Mouse (Mus musculus): ENCODE data around the gene Greb1. TPM values are rescaled to one million over a fixed set of nuclear protein-coding genes. Genes with fewer than 3 reads are reported as not detected.

The Greb1 gene
- polyA plus RNA-seq, 1 experiment from 2014 or later: 0.59 TPM

DNA sequence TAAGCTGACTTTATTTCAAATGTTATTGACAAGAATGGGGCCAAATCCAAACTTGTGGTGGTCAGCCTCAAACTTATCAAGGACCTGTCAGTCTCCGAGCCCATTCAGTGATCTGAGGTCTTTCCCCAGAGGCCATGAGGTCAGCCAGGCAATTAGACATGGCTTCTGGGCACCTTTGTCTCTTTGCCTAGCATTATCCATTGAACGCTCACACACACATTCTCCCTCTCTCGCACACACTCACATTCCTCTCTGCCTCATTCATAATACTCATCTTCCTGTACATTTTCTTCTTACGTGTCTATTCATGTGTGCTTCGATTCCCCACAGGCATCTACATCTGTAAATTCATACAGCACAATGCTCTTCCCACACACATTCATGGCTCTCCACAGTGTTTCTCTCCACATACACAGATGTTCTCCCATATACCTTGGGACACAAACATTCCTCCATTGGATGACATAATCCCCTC is 3.3 kb upstream of the Greb1 start:
- no peak overlapping the region for H3K4me3 ChIP-seq (replicated peaks)
- no peaks in the 10 kb centered on the region for H3K36me3 ChIP-seq (replicated peaks)
- H3K4me2 ChIP-seq: no peak overlapping the region
- no peaks in the 10 kb centered on the region for H3K4me1 ChIP-seq (replicated peaks)
- H3K27ac ChIP-seq (replicated peaks): no peak overlapping the region
- H3K27me3 ChIP-seq: peaks cover 71% of the 10 kb centered on the region
- ATAC-seq (ENCODE audit: insufficient read depth): no peak
- H3K9ac ChIP-seq: no peak overlapping the region
- 64% methylated on average over 5 of the region's 5 CpGs for WGBS (ENCODE audit: insufficient replicate concordance)
- no peaks in the 10 kb centered on the region for H3K9me3 ChIP-seq (replicated peaks)

- Histone ChIP-seq H3K4me3 (replicated peaks) (no peak overlapping the region), H3K4me2 (no peak overlapping the region), H3K9ac (no peak overlapping the region), H3K27ac (replicated peaks) (no peak overlapping the region), H3K9me3 (replicated peaks) (no peaks in the 10 kb centered on the region), H3K4me1 (replicated peaks) (no peaks in the 10 kb centered on the region), H3K27me3 (peaks cover 69% of the 10 kb centered on the region), H3K36me3 (replicated peaks) (no peaks in the 10 kb centered on the region)
- WGBS (ENCODE audit: insufficient replicate concordance): 43% methylated on average over 5 of the region's 5 CpGs
- no peak for ATAC-seq (ENCODE audit: insufficient read depth)
Observed at GRCm38 (mm10) chr12:16803237-16803955, 2.7 kb upstream of the Greb1 start.

- ATAC-seq (ENCODE audit: insufficient read depth): peak; percentile 31; the same call in 1 of the 2 replicates
Observed at GRCm38 (mm10) chr12:16800959-16801315, 251 bp upstream of the Greb1 start.

DNA sequence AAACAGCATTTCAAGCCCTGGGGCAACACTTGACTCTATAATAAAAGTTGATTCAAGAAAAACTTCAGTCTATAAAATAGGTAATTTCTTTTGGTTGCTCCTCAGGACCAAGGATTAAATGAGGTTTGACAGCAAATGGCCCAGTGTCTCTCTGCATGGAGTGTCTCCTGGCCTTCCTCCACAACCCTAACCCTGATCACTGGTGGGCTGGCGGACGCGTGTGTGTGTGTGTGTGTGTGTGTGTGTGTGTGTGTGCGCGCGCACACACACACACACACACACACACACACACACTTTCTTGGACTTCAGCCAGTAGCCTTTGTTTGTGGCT is 793 bp downstream of the Greb1 start:
- Histone ChIP-seq H3K4me2 (peak overlapping the region; percentile 63), H3K4me3 (replicated peaks) (peak overlapping the region; percentile 50), H3K4me1 (replicated peaks) (no peaks in the 10 kb centered on the region), H3K9me3 (replicated peaks) (no peaks in the 10 kb centered on the region), H3K36me3 (replicated peaks) (no peaks in the 10 kb centered on the region), H3K27me3 (peaks cover 56% of the 10 kb centered on the region), H3K9ac (no peak overlapping the region), H3K27ac (replicated peaks) (no peak overlapping the region)
- WGBS (ENCODE audit: insufficient replicate concordance): 31% methylated on average over 6 of the region's 6 CpGs
- 0 out of 2 replicates have a peak, but pooled peaks have one; percentile 12 for ATAC-seq (ENCODE audit: insufficient read depth)

More at GRCm38 (mm10) chr12:16800959-16801315, 251 bp upstream of the Greb1 start:
- Histone ChIP-seq H3K27me3 (peaks cover 57% of the 10 kb centered on the region), H3K9ac (no peak overlapping the region; the same call in 1 of the 2 replicates), H3K9me3 (replicated peaks) (no peaks in the 10 kb centered on the region), H3K4me3 (replicated peaks) (peak overlapping the region; percentile 50), H3K27ac (replicated peaks) (no peak overlapping the region), H3K4me2 (peak overlapping the region; percentile 63), H3K4me1 (replicated peaks) (no peaks in the 10 kb centered on the region), H3K36me3 (replicated peaks) (no peaks in the 10 kb centered on the region)
- 0% methylated on average over 12 of the region's 12 CpGs for WGBS (ENCODE audit: insufficient replicate concordance)

DNA sequence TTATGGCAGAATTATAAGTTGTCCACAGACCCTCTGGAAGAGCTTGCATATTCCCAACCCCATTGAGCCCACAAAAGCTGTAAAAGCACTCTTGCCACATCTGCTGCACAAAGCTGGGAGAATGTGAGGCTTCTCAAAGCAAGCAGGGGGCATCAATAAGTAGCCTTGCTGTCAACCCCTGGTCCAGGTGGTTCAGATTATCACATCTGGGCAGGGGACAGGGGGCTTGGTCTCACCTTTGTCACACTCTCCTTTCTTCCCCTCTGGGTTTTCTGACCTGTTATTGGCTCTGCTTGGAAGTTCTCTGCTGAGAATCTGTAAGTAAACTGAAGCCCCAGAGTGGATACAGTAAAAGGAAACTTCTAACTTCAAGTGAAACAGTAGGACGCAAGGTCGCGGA is 1.8 kb downstream of the Greb1 start:
- Histone ChIP-seq H3K27ac (replicated peaks) (no peak overlapping the region), H3K4me2 (peak overlapping the region; percentile 63; the same call in 1 of the 2 replicates), H3K9ac (no peak overlapping the region), H3K36me3 (replicated peaks) (no peaks in the 10 kb centered on the region), H3K4me3 (replicated peaks) (no peak overlapping the region), H3K9me3 (replicated peaks) (no peaks in the 10 kb centered on the region), H3K4me1 (replicated peaks) (no peaks in the 10 kb centered on the region), H3K27me3 (peaks cover 52% of the 10 kb centered on the region)
- WGBS (ENCODE audit: insufficient replicate concordance): 61% methylated on average over 3 of the region's 3 CpGs
- ATAC-seq (ENCODE audit: insufficient read depth): no peak

DNA sequence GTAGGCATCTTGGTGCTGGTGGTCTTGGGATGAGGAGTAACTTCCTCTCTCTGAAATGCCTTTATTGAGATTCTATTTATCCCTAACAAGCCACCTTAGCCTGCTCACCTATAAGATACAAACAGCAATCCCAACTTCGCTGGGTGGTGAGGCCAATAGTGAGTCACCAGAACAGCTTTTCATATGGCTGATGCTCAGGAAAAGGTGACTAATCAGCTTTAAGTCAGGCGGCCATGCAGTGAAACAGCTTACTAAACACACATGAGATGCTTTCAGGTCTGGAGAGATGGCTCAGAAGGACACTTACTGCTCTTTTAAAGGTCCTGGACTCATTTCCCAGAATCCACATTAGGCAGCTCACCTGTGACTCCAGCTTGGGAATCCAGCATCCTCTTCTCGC is 4.9 kb downstream of the Greb1 start:
- H3K36me3 ChIP-seq (replicated peaks): no peaks in the 10 kb centered on the region
- no peak overlapping the region for H3K9ac ChIP-seq
- ATAC-seq (ENCODE audit: insufficient read depth): no peak
- WGBS (ENCODE audit: insufficient replicate concordance): 42% methylated on average over 3 of the region's 3 CpGs
- no peak overlapping the region for H3K4me2 ChIP-seq
- no peaks in the 10 kb centered on the region for H3K9me3 ChIP-seq (replicated peaks)
- no peak overlapping the region for H3K27ac ChIP-seq (replicated peaks)
- peaks cover 31% of the 10 kb centered on the region for H3K27me3 ChIP-seq
- no peak overlapping the region for H3K4me3 ChIP-seq (replicated peaks)
- no peaks in the 10 kb centered on the region for H3K4me1 ChIP-seq (replicated peaks)

GRCm38 (mm10) chr12:16793371-16793770 is 7.3 kb downstream of the Greb1 start:
- Histone ChIP-seq H3K36me3 (replicated peaks) (no peaks in the 10 kb centered on the region), H3K27me3 (peaks cover 9% of the 10 kb centered on the region), H3K9me3 (replicated peaks) (no peaks in the 10 kb centered on the region), H3K9ac (no peak overlapping the region), H3K27ac (replicated peaks) (no peak overlapping the region), H3K4me2 (no peak overlapping the region), H3K4me1 (replicated peaks) (0 out of 2 replicates have a peak, but pooled peaks cover 4% of the 10 kb centered on the region), H3K4me3 (replicated peaks) (no peak overlapping the region)
- WGBS (ENCODE audit: insufficient replicate concordance): 56% methylated on average over 4 of the region's 4 CpGs
- ATAC-seq (ENCODE audit: insufficient read depth): no peak

GRCm38 (mm10) chr12:16790456-16790855 is 10.2 kb downstream of the Greb1 start:
- Histone ChIP-seq H3K9ac (no peak overlapping the region), H3K4me1 (replicated peaks) (0 out of 2 replicates have a peak, but pooled peaks cover 4% of the 10 kb centered on the region), H3K9me3 (replicated peaks) (no peaks in the 10 kb centered on the region), H3K27me3 (no peaks in the 10 kb centered on the region), H3K36me3 (replicated peaks) (no peaks in the 10 kb centered on the region), H3K27ac (replicated peaks) (no peak overlapping the region), H3K4me2 (no peak overlapping the region), H3K4me3 (replicated peaks) (no peak overlapping the region)
- no peak for ATAC-seq (ENCODE audit: insufficient read depth)
- 50% methylated on average over 4 of the region's 4 CpGs for WGBS (ENCODE audit: insufficient replicate concordance)

GRCm38 (mm10) chr12:16789756-16790155 is 10.9 kb downstream of the Greb1 start:
- no peak overlapping the region for H3K9ac ChIP-seq
- no peak overlapping the region for H3K4me3 ChIP-seq (replicated peaks)
- no peaks in the 10 kb centered on the region for H3K9me3 ChIP-seq (replicated peaks)
- ATAC-seq (ENCODE audit: insufficient read depth): no peak
- H3K4me1 ChIP-seq (replicated peaks): 0 out of 2 replicates have a peak, but pooled peaks cover 4% of the 10 kb centered on the region
- no peak overlapping the region for H3K27ac ChIP-seq (replicated peaks)
- 33% methylated on average over 4 of the region's 4 CpGs for WGBS (ENCODE audit: insufficient replicate concordance)
- H3K36me3 ChIP-seq (replicated peaks): no peaks in the 10 kb centered on the region
- H3K4me2 ChIP-seq: no peak overlapping the region
- no peaks in the 10 kb centered on the region for H3K27me3 ChIP-seq

- Histone ChIP-seq H3K4me2 (no peak overlapping the region), H3K4me3 (replicated peaks) (no peak overlapping the region), H3K27ac (replicated peaks) (no peak overlapping the region), H3K27me3 (no peaks in the 10 kb centered on the region), H3K9ac (no peak overlapping the region), H3K36me3 (replicated peaks) (no peaks in the 10 kb centered on the region), H3K9me3 (replicated peaks) (no peaks in the 10 kb centered on the region), H3K4me1 (replicated peaks) (0 out of 2 replicates have a peak, but pooled peaks cover 4% of the 10 kb centered on the region)
- WGBS (ENCODE audit: insufficient replicate concordance): 48% methylated on average over 1 of the region's 1 CpGs
- ATAC-seq (ENCODE audit: insufficient read depth): no peak
Observed at GRCm38 (mm10) chr12:16789199-16789598, 11.5 kb downstream of the Greb1 start.

- ATAC-seq (ENCODE audit: insufficient read depth): no peak
Observed at GRCm38 (mm10) chr12:16788600-16788999, 12.1 kb downstream of the Greb1 start.

More at GRCm38 (mm10) chr12:16788600-16788999, 12.1 kb downstream of the Greb1 start:
- Histone ChIP-seq H3K27ac (replicated peaks) (no peak overlapping the region), H3K27me3 (no peaks in the 10 kb centered on the region), H3K9me3 (replicated peaks) (no peaks in the 10 kb centered on the region), H3K4me2 (no peak overlapping the region), H3K36me3 (replicated peaks) (no peaks in the 10 kb centered on the region), H3K9ac (no peak overlapping the region), H3K4me3 (replicated peaks) (no peak overlapping the region), H3K4me1 (replicated peaks) (0 out of 2 replicates have a peak, but pooled peaks cover 4% of the 10 kb centered on the region)
- 55% methylated on average over 2 of the region's 2 CpGs for WGBS (ENCODE audit: insufficient replicate concordance)
